Mouse (Mus musculus) MEL (cell line): ENCODE measurements around the gene 1700025G04Rik.
A peak's percentile ranks its signal among the peaks of the same experiment; 100 is the strongest.

Experiments used
- CHD2 ChIP-seq: IDR thresholded peaks from 2 replicates; pipeline ENCODE4 v1.6.1; 2011; ENCODE audit warnings: low read length, improper control_type of control experiment
- CTCF ChIP-seq, 3 experiments: IDR thresholded peaks in 2 of 3; conservative IDR thresholded peaks in 1 of 3; 2 replicates each; pipeline ENCODE4 v1.5.1; 2011 to 2012; ENCODE audit warnings: low read length in 3 of 3, low read depth in 2 of 3, mild to moderate bottlenecking in 2 of 3, improper control_type of control experiment in 1 of 3, inconsistent platforms in 1 of 3, mixed read lengths in 1 of 3, moderate library complexity in 1 of 3; ENCODE audit not compliant: control insufficient read depth in 1 of 3, insufficient read depth in 1 of 3, poor library complexity in 1 of 3, severe bottlenecking in 1 of 3

DNA sequence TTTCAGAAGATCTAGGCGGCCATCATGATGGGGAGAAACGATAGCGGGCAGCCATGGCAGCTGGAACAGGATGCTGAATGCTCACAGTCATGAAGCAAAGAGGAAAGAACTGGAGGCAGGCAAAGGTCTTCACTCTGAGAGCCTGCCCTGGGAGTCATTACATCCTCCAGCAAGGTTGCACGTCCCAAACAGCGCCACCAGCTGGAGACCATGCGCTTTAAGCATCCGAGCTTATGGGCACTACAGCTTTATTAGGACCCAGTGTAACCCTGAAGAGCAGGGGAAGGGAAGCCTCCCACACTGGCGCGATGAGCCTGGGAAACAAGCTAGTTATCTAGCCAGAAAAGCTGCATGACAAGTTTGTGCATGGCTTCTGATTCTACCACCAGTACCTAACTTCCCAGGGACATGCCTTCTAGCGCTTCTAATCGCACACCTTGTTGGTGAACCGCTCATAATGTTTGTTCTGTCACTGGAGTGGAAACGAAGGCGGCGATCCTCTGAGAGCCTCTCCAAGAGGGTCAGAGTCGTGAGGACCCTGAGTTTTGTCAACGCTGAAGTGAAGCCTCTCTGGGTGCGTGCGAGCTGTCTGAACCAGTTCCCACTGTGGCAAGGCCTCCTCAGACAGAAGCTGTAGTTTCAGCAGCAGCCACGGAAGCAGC is 228.5 kb downstream of the 1700025G04Rik start:
- TF ChIP-seq CHD2 (no peak), CTCF (IDR thresholded peaks at IDR 0.05 in 2 of 3, conservative IDR thresholded peaks at IDR 0.05 in 1 of 3; ENCODE audit: control insufficient read depth in 1 of 3, insufficient read depth in 1 of 3, low read depth in 2 of 3, low read length in 3 of 3, poor library complexity in 1 of 3, severe bottlenecking in 1 of 3) (peak; percentile 25 to 49 (median 34); a peak in 5 of 6 replicates)
